Mouse (Mus musculus) c-Kit-negative CD71-positive TER-119-positive erythroid progenitor cells, embryonic 14.5 days (primary cell): Measurements from ENCODE around the gene Aldh1b1.

ENCODE experiments used
- DNase-seq: peaks from one replicate; pipeline ENCODE4 v3.0.0-alpha.2; 2013; ENCODE audit warnings: low read depth, low spot score

Gene Aldh1b1

GRCm38 (mm10) chr4:45798964-45799363 is at the start of gene Aldh1b1:
Aldh1b1 (plus strand) TSS chr4:45799022.
- no peak for DNase-seq

GRCm38 (mm10) chr4:45749449-45749848 is 49.4 kb upstream of the Aldh1b1 start:
- no peak for DNase-seq

DNA sequence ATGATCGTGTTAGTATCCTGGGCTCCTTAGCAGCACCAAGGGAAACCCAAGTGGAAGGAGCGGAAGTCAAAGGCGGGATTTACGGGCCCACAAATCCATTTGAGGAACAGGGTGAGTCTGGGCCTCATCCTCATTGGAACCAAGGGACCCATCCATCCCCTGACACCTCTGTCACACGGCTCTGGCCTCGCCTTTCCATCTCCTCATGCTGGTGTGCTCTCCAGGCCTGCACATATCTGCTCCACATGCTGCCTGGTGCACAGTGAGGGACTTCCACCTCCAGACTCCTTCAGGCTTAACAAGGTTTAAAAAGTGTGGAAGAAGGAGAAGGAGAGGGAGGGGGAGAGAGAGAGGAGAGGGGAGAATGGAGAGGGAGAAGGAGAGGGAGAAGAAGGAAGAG is 48.3 kb upstream of the Aldh1b1 start:
- DNase-seq = no peak

- DNase-seq = no peak
Observed at GRCm38 (mm10) chr4:45753211-45753809, 45.5 kb upstream of the Aldh1b1 start.

- no peak for DNase-seq
Observed at GRCm38 (mm10) chr4:45754171-45754570, 44.7 kb upstream of the Aldh1b1 start.

- DNase-seq = no peak
Observed at GRCm38 (mm10) chr4:45755097-45755496, 43.7 kb upstream of the Aldh1b1 start.

- no peak for DNase-seq
Observed at GRCm38 (mm10) chr4:45755881-45756280, 42.9 kb upstream of the Aldh1b1 start.

- DNase-seq = no peak
Observed at GRCm38 (mm10) chr4:45757941-45758340, 40.9 kb upstream of the Aldh1b1 start.

DNA sequence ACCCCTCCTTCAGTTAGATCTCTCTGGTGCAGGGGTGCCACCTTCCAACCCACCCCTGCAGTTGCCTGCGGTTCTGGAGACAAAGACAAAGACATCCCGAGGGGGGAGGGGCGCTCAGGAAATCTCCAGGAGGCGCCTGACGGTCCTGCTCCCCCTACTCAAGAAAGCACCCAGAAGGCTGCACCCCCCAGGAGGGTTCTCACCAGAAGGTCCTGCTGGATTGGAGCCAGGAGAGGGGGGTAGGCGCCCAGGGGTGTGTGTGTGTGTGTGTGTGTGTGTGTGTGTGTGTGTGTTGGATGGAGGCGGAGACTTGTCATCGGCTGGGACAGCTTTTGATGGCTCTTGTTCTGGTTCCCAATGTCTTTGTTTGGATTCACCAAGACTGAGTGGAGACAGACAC is 39.4 kb upstream of the Aldh1b1 start:
- no peak for DNase-seq

DNA sequence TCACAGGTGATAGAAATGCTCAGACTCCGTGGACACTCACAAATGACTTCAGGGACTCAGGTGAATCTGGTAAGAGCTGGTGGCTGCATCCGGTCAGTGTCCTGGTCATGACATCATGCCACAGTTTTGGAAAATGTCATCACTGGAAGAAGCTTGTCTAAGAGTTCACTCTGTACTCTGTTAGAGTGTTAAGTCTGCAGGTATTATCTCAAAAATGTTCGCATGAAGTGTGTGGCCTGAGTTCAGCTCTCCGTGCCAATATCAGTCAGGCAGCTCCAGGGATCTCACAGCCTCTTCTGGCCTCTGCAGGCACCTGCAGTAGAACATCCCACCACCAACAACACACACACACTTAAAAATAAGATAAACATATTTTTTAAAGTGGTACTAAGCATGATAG is 36.2 kb upstream of the Aldh1b1 start:
- no peak for DNase-seq

GRCm38 (mm10) chr4:45763288-45764140 is 35.3 kb upstream of the Aldh1b1 start:
- no peak for DNase-seq

DNA sequence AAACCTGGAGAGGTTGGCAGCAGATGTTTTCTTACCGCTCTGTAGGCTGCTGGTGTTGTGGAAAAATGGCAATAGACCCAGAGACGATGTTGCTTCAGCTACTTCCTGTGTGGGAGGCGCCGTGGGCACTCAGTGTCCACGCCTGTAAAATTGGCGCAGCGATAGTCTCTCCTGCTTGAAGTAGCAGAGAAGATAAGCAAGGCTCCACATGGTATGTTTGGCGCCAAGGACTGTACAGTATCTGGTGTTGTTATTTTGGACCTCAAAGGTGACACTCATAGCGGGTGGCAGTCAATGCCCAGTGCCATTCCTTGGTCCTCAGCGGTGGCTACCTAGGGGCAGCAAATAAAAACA is 34.7 kb upstream of the Aldh1b1 start:
- DNase-seq = no peak

DNA sequence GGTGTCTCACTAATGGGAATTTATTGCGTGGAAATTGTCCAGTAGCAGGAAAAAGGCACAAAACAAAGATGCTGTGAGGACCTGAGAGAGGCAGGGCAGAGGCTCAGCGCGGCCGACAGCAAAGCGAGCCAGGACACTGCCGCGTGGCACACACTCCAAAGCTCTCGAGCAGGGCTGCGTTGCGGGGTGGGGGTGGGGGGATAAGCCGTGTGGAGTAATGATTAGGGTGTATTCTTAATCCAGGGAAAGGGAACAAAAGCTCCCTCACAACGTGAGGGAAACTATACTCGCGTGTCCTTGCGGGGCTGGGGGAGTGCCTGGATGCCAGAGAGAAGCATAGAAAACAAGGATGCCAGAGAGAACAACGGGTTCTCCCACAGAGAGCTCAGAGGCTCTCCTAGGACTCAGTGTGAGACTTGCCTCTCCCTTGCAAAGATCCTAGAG is 33.7 kb upstream of the Aldh1b1 start:
- DNase-seq = no peak

- no peak for DNase-seq
Observed at GRCm38 (mm10) chr4:45765565-45766201, 33.1 kb upstream of the Aldh1b1 start.

GRCm38 (mm10) chr4:45766774-45767173 is 32.0 kb upstream of the Aldh1b1 start:
- DNase-seq = no peak

DNA sequence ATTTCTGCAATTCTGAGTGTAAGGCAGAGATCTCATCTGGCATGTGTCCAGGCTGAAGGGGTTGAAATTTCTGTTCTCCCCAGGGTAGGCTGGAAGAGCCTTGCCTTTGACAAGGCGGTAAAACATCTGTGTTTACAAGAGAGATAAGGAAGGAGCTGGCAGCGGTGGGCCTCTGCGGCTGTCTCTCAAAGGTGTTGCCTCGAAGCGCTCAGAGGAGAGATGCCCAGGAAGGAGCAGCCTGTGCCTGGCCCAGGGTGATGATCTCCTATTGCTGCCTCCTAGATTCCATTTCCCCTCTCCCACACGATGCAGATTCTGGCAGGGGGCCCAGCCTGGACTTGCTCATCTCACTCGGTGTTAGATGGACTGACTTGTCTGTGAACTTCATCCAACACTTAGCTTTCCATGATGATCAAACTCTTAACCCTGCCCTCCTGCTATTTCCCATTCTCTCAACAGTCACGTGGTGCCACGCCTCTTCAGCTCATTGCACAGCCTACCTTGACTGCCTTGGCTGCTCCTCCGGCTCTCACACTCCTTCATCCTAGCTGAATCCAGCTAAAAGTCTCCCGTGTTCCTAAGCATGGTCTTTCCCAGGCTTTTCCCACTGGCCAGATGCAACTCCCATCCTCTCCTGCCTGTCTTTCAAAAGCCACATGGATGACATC is 30.8 kb upstream of the Aldh1b1 start:
- no peak for DNase-seq

GRCm38 (mm10) chr4:45769141-45769540 is 29.7 kb upstream of the Aldh1b1 start:
- no peak for DNase-seq

GRCm38 (mm10) chr4:45769791-45770637 is 28.8 kb upstream of the Aldh1b1 start:
- no peak for DNase-seq

DNA sequence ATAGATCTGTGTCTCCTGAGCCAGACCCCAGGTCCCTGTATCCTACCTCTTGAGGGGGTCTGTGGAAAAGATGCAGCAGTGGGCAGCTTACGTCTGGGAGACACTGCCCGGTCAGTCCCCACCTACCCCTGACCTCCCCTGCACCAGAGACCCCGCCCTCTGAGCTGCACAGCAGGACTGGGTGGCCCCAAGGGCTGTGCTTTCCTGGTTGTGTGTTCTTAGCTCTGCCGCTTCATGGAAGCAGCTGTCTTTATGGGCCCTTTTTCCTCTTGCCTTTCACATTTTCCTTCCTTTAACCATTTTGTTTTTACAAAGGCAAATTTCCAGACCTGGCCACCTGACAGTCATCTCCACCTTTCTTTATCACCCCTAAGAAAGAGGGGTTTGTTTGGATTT is 28.2 kb upstream of the Aldh1b1 start:
- no peak for DNase-seq

DNA sequence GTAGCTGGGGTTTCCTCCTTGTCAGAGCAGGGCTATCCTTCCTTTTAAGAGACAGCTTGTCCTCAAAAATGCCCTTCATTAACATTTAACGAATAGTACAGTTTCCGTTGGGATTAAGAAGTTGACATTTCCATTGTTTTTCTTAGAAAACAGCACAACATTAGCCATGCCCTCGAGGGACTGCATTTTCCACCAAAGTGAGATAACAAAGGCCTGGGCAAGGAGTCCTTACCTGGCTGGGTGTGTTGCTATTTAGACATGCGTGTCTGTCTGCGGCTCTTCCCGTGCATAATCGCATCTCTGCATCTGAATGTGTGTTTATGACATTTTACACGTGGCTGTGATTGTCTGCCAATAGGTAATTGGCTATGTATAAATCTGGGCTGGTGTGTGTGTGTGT is 27.6 kb upstream of the Aldh1b1 start:
- DNase-seq = no peak

DNA sequence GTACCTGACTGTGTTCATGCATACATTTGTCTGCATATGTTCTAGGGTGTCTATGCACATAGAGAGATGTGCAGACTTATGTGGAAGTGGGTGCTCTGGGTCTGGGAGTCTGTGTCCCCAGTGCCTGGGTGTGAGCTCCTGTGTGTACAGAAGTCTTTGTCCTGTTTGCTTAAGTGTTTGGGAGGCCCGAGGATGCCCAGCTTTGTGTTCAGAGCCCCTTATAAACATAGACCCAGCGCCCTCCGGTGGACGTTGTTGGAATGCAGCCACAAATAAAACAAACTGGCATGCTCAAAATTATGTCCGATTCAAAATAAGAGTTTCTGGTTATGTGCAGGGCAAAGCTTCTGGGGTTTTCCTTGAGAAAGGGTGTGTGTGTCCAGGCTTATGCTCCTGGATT is 27.2 kb upstream of the Aldh1b1 start:
- DNase-seq = no peak
